Mouse (Mus musculus): Measurements from ENCODE around the gene Arhgef3.
A peak's percentile ranks its signal among the peaks of the same experiment; 100 is the strongest.

Gene Arhgef3

GRCm38 (mm10) chr14:27409662-27410061 is 295.0 kb downstream of the Arhgef3 start:
- no peak for DNase-seq (ENCODE audit: low read depth, low spot score)

- no peak for DNase-seq (ENCODE audit: low read depth, low spot score)
These were observed 296.8 kb downstream of the Arhgef3 start for GRCm38 (mm10) chr14:27411492-27411891.

- no peak for DNase-seq (ENCODE audit: low read depth, low spot score)
These were observed 298.0 kb downstream of the Arhgef3 start for GRCm38 (mm10) chr14:27412699-27413098.

GRCm38 (mm10) chr14:27413961-27414360 is 299.3 kb downstream of the Arhgef3 start:
- peak; percentile 38 for DNase-seq (ENCODE audit: low read depth, low spot score)

- no peak for DNase-seq (ENCODE audit: low read depth, low spot score)
These were observed 306.1 kb downstream of the Arhgef3 start for GRCm38 (mm10) chr14:27420816-27421215.

GRCm38 (mm10) chr14:27422301-27422700 is 307.6 kb downstream of the Arhgef3 start:
- no peak for DNase-seq (ENCODE audit: low read depth, low spot score)

- peak; percentile 94 for DNase-seq (ENCODE audit: low read depth, low spot score)
These were observed 313.9 kb downstream of the Arhgef3 start, which contains the start of gene Fam208a for GRCm38 (mm10) chr14:27428573-27428972. Gene Fam208a, plus strand, starts transcription at chr14:27428834.

- peak; percentile 89 for DNase-seq (ENCODE audit: low read depth, low spot score)
These were observed 314.4 kb downstream of the Arhgef3 start for GRCm38 (mm10) chr14:27428973-27429711.

- DNase-seq (ENCODE audit: low read depth, low spot score): no peak
These were observed 315.6 kb downstream of the Arhgef3 start for GRCm38 (mm10) chr14:27430280-27430679.

- DNase-seq (ENCODE audit: low read depth, low spot score): no peak
These were observed 317.4 kb downstream of the Arhgef3 start for GRCm38 (mm10) chr14:27432064-27432463.

GRCm38 (mm10) chr14:27436116-27436515 is 321.4 kb downstream of the Arhgef3 start:
- no peak for DNase-seq (ENCODE audit: low read depth, low spot score)

- DNase-seq (ENCODE audit: low read depth, low spot score): peak; percentile 46
These were observed 322.1 kb downstream of the Arhgef3 start for GRCm38 (mm10) chr14:27436826-27437225.

GRCm38 (mm10) chr14:27440921-27441320 is 326.2 kb downstream of the Arhgef3 start:
- DNase-seq (ENCODE audit: low read depth, low spot score): peak; percentile 58

GRCm38 (mm10) chr14:27444851-27445281 is 330.2 kb downstream of the Arhgef3 start:
- DNase-seq (ENCODE audit: low read depth, low spot score): no peak

- DNase-seq (ENCODE audit: low read depth, low spot score): no peak
These were observed 332.3 kb downstream of the Arhgef3 start for GRCm38 (mm10) chr14:27446963-27447362.

All from ES-CJ7 (cell line).